Mouse (Mus musculus) heart, embryonic 13.5 days (tissue): Measurements from ENCODE around the gene Pdcd10. TPM values are rescaled to one million over a fixed set of nuclear protein-coding genes. Genes with fewer than 3 reads are reported as not detected.
A peak's percentile ranks its signal among the peaks of the same experiment; 100 is the strongest.

Experiments
- ATAC-seq: fragments of 200-750 bp; cut with Nextera tagmentation; 2 replicates; pipeline ENCODE4 v1.8.0; 2017; ENCODE audit warnings: moderate TSS enrichment; ENCODE audit not compliant: insufficient number of reproducible peaks, low FRiP score, low TSS enrichment; ENCODE audit errors: extremely low read depth
- H3K27ac ChIP-seq: fragments of 300-500 bp; sonication (generic); replicated peaks from 2 replicates; pipeline ENCODE4 v1.5.1; 2015; ENCODE audit warnings: moderate library complexity, mild to moderate bottlenecking, inconsistent platforms
- H3K27me3 ChIP-seq: fragments of 300-500 bp; sonication (generic); replicated peaks from 2 replicates; pipeline ENCODE4 v1.6.1; 2015; ENCODE audit warnings: mild to moderate bottlenecking, inconsistent platforms
- H3K36me3 ChIP-seq: fragments of 300-500 bp; sonication (generic); 2 replicates; pipeline ENCODE4 v1.6.1; 2015; ENCODE audit warnings: mild to moderate bottlenecking, inconsistent platforms
- H3K4me1 ChIP-seq: fragments of 300-500 bp; sonication (generic); 2 replicates; pipeline ENCODE4 v1.6.1; 2015; ENCODE audit warnings: inconsistent platforms
- H3K4me2 ChIP-seq: fragments of 300-500 bp; sonication (generic); 2 replicates; pipeline ENCODE4 v1.6.1; 2015; ENCODE audit warnings: inconsistent platforms, mild to moderate bottlenecking, moderate library complexity
- H3K4me3 ChIP-seq: fragments of 300-500 bp; sonication (generic); 2 replicates; pipeline ENCODE4 v1.5.1; 2015; ENCODE audit warnings: moderate library complexity, mild to moderate bottlenecking, inconsistent platforms
- H3K9ac ChIP-seq: fragments of 300-500 bp; sonication (generic); 2 replicates; pipeline ENCODE4 v1.6.1; 2015; ENCODE audit warnings: inconsistent platforms, mild to moderate bottlenecking, moderate library complexity
- H3K9me3 ChIP-seq: fragments of 300-500 bp; sonication (generic); 2 replicates; pipeline ENCODE4 v1.6.1; 2016; ENCODE audit warnings: inconsistent platforms
- WGBS: fragments of 180-500 bp; shearing (Covaris S2); methylation state at CpG from one replicate; pipeline ENCODE4 v1.1.7; 2015; ENCODE audit warnings: mixed read lengths; 5-methylcytosine and 5-hydroxymethylcytosine counted together
- polyA plus RNA-seq: library from polyadenylated mRNA; unstranded; fragments of >200 nt; fragmentation: Nextera tagmentation; extraction: Ambion mirVana; gene quantifications from 2 replicates; pipeline ENCODE4 v1.2.1, GENCODE M21; 2015

The Pdcd10 gene
- polyA plus RNA-seq = 48.5 and 49.4 TPM in 2 replicates

GRCm38 (mm10) chr3:75556695-75557291 is at the start of gene Pdcd10:
Gene Pdcd10, minus strand, starts transcription at chr3:75556856.
- peak within 1 kb of the TSS; percentile 99 for H3K4me3 ChIP-seq

DNA sequence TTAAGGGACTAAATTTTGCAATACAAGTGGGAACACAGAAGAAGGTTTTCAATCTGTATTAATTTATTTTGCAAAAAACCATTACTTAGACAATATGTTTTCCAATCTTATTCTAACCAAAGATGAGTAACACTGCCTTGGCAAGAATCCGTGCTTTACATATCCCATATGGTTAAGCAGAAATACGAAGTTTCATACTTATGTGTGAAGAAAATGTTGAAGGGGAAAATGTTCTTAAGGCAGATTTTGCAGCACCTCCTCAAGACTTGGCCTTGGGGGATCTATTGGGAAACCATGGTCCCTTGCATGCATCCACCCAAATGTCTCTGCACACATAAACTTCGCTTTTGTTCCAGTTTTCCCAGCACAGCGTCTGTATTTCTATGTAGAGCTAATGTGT is 28.2 kb upstream of the Pdcd10 start:
- ATAC-seq = no peak
- Histone ChIP-seq H3K9ac (no peak overlapping the region), H3K4me1 (no peaks in the 10 kb centered on the region), H3K4me3 (no peak overlapping the region), H3K36me3 (no peaks in the 10 kb centered on the region), H3K27ac (no peak overlapping the region), H3K9me3 (no peaks in the 10 kb centered on the region), H3K4me2 (no peak overlapping the region), H3K27me3 (no peaks in the 10 kb centered on the region)
- 76% methylated on average over 4 of the region's 4 CpGs for WGBS

More at GRCm38 (mm10) chr3:75556695-75557291, at the start of gene Pdcd10:
- Histone ChIP-seq H3K4me2 (peak within 1 kb of the TSS; percentile 86), H3K27me3 (no peaks in the 10 kb centered on the region), H3K9me3 (no peaks in the 10 kb centered on the region), H3K27ac (peak within 1 kb of the TSS; percentile 84), H3K36me3 (no peaks in the 10 kb centered on the region), H3K9ac (peak within 1 kb of the TSS; percentile 97), H3K4me1 (peaks cover 22% of the 10 kb centered on the region)
- peak; percentile 99 for ATAC-seq
- under 1% methylated on average over 35 of the region's 35 CpGs for WGBS

DNA sequence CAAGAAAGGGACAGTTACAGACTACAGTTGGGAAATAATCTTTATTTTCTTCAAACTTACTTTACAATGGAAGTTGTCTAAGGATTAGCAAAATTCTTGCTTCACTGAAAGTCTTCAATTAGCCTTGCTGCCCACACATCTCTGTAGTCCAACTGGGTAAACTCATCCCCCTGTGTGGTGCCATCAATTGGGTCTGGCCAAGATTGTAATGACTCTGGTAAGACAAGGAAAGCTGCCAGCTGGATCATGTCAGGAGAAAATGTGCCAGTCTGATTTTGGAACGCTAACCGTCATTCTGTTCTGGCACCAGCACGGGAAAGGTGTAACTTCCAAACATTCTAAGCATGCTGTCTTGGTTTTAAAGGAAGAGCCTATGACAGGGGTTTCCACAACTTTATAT is 26.6 kb upstream of the Pdcd10 start:
- Histone ChIP-seq H3K4me2 (no peak overlapping the region), H3K4me3 (no peak overlapping the region), H3K36me3 (no peaks in the 10 kb centered on the region), H3K9ac (no peak overlapping the region), H3K27ac (no peak overlapping the region), H3K27me3 (no peaks in the 10 kb centered on the region), H3K4me1 (no peaks in the 10 kb centered on the region), H3K9me3 (no peaks in the 10 kb centered on the region)
- WGBS = 84% methylated on average over 3 of the region's 3 CpGs
- no peak for ATAC-seq

DNA sequence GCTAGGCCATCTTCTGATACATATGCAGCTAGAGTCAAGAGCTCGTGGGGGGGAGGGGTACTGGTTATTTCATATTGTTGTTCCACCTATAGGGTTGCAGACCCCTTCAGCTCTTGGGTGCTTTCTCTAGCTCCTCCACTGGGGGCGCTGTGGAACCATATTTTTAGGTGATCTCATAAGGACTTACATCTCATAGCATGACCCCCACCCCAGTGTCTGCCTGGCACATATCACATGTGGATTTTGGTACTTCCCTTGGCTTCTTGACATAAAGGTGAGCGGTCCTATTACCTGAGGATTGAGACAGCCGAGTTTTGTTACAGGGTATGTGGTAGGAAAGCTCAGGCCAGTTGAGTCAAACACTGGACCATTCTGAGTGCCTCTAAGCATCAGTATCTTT is 22.7 kb upstream of the Pdcd10 start:
- Histone ChIP-seq H3K36me3 (no peaks in the 10 kb centered on the region), H3K27me3 (no peaks in the 10 kb centered on the region), H3K4me1 (no peaks in the 10 kb centered on the region), H3K4me3 (no peak overlapping the region), H3K4me2 (no peak overlapping the region), H3K9ac (no peak overlapping the region), H3K9me3 (no peaks in the 10 kb centered on the region), H3K27ac (no peak overlapping the region)
- ATAC-seq = no peak
- 52% methylated on average over 4 of the region's 4 CpGs for WGBS

DNA sequence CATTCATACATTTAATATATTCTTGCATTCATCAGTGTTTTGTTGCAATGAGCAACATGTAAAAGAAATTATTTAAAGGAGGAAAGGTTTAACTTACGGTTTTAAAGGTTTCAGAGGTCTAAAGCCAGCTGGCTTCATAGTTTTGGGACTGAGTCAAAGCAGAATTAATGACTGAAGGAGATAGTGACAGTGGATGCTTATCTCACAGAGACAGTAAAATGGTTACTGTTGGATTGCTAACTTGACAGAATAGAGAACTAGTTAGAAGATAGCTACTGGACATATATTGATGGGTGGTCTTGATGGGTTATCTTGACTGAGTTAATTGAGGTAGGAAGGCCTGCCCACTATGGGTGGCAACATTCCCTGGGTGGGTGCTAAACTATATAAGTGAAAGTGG is 18.9 kb upstream of the Pdcd10 start:
- H3K27ac ChIP-seq = no peak overlapping the region
- WGBS = 66% methylated on average over 1 of the region's 1 CpGs
- H3K4me2 ChIP-seq = no peak overlapping the region
- H3K9me3 ChIP-seq = no peaks in the 10 kb centered on the region
- H3K4me3 ChIP-seq = no peak overlapping the region
- no peak overlapping the region for H3K9ac ChIP-seq
- H3K4me1 ChIP-seq = no peaks in the 10 kb centered on the region
- ATAC-seq = no peak
- H3K36me3 ChIP-seq = no peaks in the 10 kb centered on the region
- no peaks in the 10 kb centered on the region for H3K27me3 ChIP-seq

DNA sequence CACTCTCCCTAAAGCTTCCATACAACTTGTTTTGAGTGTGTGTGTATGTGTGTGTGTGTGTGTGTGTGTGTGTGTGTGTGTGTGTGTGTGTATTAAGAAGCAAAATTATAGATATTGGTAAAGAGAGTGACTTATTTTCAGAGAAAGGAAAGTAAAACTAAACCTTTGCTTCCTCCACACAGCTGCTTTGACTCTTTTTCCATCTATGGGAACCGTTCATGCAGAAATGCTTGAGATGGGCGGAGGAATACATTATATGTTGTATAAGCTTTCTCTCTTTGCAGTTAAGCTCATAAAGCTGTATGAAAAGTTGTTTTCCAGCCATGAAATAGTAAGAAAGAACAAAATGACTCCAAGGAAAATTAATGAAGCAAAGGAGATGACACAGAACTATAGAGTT is 17.4 kb upstream of the Pdcd10 start:
- no peaks in the 10 kb centered on the region for H3K4me1 ChIP-seq
- H3K9me3 ChIP-seq = no peaks in the 10 kb centered on the region
- H3K36me3 ChIP-seq = no peaks in the 10 kb centered on the region
- H3K27me3 ChIP-seq = no peaks in the 10 kb centered on the region
- no peak overlapping the region for H3K4me2 ChIP-seq
- H3K27ac ChIP-seq = no peak overlapping the region
- no peak for ATAC-seq
- no peak overlapping the region for H3K9ac ChIP-seq
- no peak overlapping the region for H3K4me3 ChIP-seq
- 81% methylated on average over 2 of the region's 2 CpGs for WGBS

- Histone ChIP-seq H3K9me3 (no peaks in the 10 kb centered on the region), H3K36me3 (no peaks in the 10 kb centered on the region), H3K4me1 (peaks cover 22% of the 10 kb centered on the region), H3K9ac (peak within 1 kb of the TSS; percentile 97), H3K27ac (peak within 1 kb of the TSS; percentile 84), H3K27me3 (no peaks in the 10 kb centered on the region), H3K4me3 (peak within 1 kb of the TSS; percentile 99), H3K4me2 (peak within 1 kb of the TSS; percentile 86)
- under 1% methylated on average over 19 of the region's 19 CpGs for WGBS
- ATAC-seq = peak; percentile 84
These were observed 636 bp upstream of the Pdcd10 start, which contains the start of gene Serpini1 for GRCm38 (mm10) chr3:75557292-75557691. Gene Serpini1, plus strand, starts transcription at chr3:75557547.

DNA sequence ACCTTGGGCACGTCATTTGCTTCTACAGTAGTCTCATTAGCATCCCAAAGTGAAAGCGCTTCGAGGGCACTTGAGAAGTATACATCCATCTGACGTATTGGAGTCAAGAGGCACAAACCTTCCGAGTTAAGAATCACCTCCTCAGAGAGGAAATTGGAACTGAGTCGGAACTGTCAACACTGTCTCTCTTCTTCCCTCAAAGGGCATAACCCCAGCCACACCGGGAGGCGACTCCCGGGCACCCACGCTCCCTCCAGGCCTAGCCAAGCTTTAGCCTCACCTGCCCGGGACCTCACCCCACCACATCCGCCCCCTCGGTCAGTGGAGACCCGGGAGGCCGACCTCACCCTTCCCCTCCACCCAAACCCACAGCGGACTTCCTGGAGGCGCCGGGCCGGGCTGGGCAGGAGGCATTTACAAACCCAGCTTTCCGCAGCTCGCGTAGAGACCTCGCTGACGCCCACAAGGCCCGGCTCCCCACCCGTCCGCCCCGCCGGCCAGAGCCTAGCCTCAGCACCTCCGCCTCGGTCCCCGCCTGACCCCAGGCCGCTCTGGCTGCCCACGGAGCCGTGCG is 448 bp downstream of the Pdcd10 start:
- no peaks in the 10 kb centered on the region for H3K9me3 ChIP-seq
- H3K27me3 ChIP-seq = no peaks in the 10 kb centered on the region
- no peaks in the 10 kb centered on the region for H3K36me3 ChIP-seq
- peak overlapping the region; percentile 97 for H3K9ac ChIP-seq
- under 1% methylated on average over 36 of the region's 36 CpGs for WGBS
- peak overlapping the region; percentile 99 for H3K4me3 ChIP-seq
- H3K4me2 ChIP-seq = peak overlapping the region; percentile 86
- peak overlapping the region; percentile 84 for H3K27ac ChIP-seq
- ATAC-seq = peak; percentile 11; the same call in 1 of the 2 replicates
- peaks cover 22% of the 10 kb centered on the region for H3K4me1 ChIP-seq

DNA sequence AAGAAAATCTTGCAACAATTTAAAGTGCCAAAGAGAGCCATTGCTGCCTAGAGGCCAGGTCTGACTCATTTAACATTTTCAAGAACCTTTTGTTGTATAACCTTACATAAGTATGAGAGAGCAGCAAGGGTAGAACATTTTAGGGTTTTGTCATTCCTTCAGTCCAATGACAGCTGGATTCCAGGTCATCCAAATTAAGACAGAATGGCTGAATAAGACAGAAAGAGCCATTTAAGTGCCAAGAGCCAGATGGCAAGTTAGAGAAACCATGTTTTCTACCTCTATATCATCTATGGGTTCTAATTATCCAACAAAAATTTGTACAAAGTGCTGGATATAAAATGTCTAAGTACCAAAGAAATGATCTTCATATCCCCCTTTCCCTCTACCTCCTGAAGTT is 5.4 kb downstream of the Pdcd10 start:
- Histone ChIP-seq H3K4me3 (no peak overlapping the region), H3K27ac (no peak overlapping the region), H3K4me2 (no peak overlapping the region), H3K4me1 (peaks cover 22% of the 10 kb centered on the region), H3K9me3 (no peaks in the 10 kb centered on the region), H3K27me3 (no peaks in the 10 kb centered on the region), H3K9ac (no peak overlapping the region), H3K36me3 (no peaks in the 10 kb centered on the region)
- ATAC-seq = no peak

DNA sequence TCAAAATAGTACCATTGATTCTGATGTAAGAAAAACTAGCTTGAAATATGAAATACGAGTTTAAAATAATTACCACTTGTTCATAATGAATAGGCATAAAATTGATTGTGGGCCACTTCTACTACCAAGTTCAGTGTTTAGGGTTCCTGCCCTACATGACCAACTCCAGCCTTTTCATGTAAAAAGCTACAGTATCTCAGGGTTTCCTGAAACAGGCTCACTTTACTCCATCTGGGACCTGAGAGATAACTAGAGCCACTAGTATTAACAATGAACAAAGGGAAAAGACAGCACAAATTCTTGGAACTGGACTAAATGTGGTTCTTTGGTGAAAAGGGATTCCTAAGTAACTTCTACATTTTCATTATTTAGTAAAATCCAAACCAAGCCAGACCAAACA is 12.4 kb downstream of the Pdcd10 start:
- H3K4me2 ChIP-seq = no peak overlapping the region
- peaks cover 11% of the 10 kb centered on the region for H3K36me3 ChIP-seq
- no peaks in the 10 kb centered on the region for H3K27me3 ChIP-seq
- H3K27ac ChIP-seq = no peak overlapping the region
- H3K9me3 ChIP-seq = no peaks in the 10 kb centered on the region
- no peak overlapping the region for H3K9ac ChIP-seq
- 78% methylated on average over 1 of the region's 1 CpGs for WGBS
- no peak for ATAC-seq
- H3K4me3 ChIP-seq = no peak overlapping the region
- H3K4me1 ChIP-seq = peaks cover 31% of the 10 kb centered on the region

- peak overlapping the region; percentile 25; the same call in 1 of the 2 replicates for H3K27ac ChIP-seq
- H3K4me1 ChIP-seq = peaks cover 28% of the 10 kb centered on the region
- H3K27me3 ChIP-seq = no peaks in the 10 kb centered on the region
- H3K9me3 ChIP-seq = no peaks in the 10 kb centered on the region
- H3K4me3 ChIP-seq = no peak overlapping the region
- ATAC-seq = no peak
- peak overlapping the region; percentile 17 for H3K4me2 ChIP-seq
- 34% methylated on average over 3 of the region's 3 CpGs for WGBS
- no peak overlapping the region for H3K9ac ChIP-seq
- peaks cover 20% of the 10 kb centered on the region for H3K36me3 ChIP-seq
These were observed 13.8 kb downstream of the Pdcd10 start for GRCm38 (mm10) chr3:75542852-75543251.

DNA sequence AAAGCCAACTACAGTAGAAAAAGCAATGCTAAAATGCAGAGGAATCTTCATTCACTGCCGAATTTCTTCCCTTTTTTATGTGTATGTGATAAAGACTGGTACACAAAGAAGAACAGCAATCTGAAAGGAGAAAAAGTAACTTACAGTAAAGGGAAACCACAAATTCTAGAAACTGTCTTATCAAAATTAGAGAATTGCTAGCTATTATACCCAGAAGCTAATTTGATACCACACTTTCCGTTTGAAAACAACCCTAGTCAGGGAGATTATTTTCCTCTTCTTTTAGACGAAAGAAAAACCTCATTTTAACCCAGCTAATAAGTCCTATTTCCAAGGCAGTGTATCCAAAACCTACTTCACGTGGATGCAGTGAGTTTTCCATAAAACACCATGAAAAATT is 15.4 kb downstream of the Pdcd10 start:
- no peak overlapping the region for H3K4me2 ChIP-seq
- H3K9me3 ChIP-seq = no peaks in the 10 kb centered on the region
- ATAC-seq = no peak
- H3K27ac ChIP-seq = no peak overlapping the region
- H3K4me1 ChIP-seq = peaks cover 22% of the 10 kb centered on the region
- WGBS = 81% methylated on average over 4 of the region's 4 CpGs
- peaks cover 33% of the 10 kb centered on the region for H3K36me3 ChIP-seq
- no peaks in the 10 kb centered on the region for H3K27me3 ChIP-seq
- no peak overlapping the region for H3K4me3 ChIP-seq
- H3K9ac ChIP-seq = no peak overlapping the region
